Mouse (Mus musculus): ENCODE measurements at regions not wholly inside any gene's neighbourhood (a gene's known extent, or its start where the extent isn't known, plus 50 kb on each side); places are given as distances from the start of the nearest gene placed in this dataset.

DNA sequence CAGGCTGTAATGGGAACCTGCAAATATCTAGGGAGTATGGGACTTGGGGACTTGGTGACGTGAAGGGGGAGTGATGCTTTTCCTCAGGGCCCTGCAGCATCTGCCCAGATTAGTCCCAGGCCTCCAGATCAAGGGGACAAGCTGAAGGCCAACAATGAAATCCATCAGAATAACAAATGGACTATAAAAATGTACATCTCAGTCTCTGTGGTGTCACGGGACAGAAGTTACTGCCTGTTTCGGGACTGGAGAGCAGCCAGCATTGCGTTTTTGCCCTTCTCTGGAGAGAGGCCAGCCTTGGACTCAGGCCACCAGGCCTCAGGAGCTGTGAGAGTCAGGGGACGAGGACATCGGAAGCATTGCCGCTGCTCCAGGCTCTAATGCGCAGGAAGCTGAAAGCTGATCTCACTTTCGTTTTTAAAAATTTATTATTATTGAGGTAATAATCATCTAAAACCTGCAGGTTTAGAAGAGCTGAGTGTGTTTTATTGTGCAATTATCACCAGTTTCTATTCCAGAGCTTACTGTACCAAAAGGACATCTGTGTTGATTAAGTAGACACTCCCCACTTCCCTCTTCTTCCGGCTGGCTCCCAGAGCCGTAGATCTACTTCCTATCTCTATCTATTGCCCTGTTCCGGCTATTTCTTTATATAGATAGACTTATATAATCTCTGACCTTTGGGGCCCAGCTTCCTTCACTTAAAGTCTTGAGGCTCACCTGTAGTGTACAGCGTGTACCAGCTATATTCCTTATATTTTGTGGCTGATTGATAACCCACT, 403.0 kb upstream of the Gm6657 start:
- TF ChIP-seq GATA1 (IDR thresholded peaks at IDR 0.05; ENCODE audit: borderline replicate concordance, low read length): no peak
- TF ChIP-seq FLI1 (IDR thresholded peaks at IDR 0.05; ENCODE audit: low read length): no peak

Data from megakaryocyte, embryonic 14.5 days (primary cell).